Mouse (Mus musculus): Measurements from ENCODE around the gene Dgki. TPM values are rescaled to one million over a fixed set of nuclear protein-coding genes. Genes with fewer than 3 reads are reported as not detected.

The Dgki gene
- polyA plus RNA-seq, 1 experiment, result not detected

DNA sequence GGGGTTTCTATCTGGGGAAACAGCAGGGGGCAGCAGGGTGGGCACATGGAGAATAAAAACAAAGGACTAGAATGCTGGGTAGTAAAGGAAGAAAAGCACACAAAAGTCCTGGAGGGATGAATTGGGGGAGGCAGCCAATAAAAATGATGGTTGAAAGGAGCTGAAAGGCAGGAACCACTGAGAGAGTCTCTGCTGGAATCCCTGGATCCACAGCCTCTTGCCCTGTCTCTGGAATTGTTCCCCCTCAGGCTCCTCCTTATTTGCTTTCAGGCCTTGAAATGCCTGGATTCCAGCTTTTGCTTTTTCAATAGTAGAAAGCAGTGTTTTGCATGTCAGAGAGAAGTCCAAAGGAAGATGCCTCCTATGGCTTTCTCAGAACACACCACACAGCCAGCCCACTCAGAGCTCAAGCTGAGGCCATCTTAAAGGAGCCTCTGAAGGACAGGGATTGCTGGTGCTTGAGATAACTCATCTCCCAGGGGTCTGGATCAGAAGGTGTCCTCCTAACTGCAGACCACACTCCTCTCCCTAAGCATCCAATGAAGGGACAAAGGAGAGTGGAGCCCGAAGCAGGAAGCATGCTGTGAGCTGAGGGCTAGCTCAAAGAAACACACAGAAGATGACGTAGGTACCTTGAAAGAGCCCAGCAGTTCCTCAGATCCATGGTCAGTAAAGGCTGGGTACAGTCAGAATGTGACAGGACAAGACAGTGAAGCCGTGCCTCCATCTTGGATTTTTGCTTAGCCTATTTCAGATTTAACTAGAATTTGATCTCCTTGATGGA is 441.5 kb downstream of the Dgki start:
- H3K27ac ChIP-seq (ENCODE audit: insufficient read depth, low read depth, low read length), result peak overlapping the region; percentile 67
- H3K4me3 ChIP-seq (ENCODE audit: insufficient read depth, low read depth, low read length), result no peak overlapping the region
- peaks cover 9% of the 10 kb centered on the region for H3K4me1 ChIP-seq (ENCODE audit: control insufficient read depth, insufficient read depth, low read length)
- TF ChIP-seq CTCF (IDR thresholded peaks at IDR 0.05; ENCODE audit: insufficient read depth, low read depth, low read length), result no peak
- TF ChIP-seq POLR2A (IDR thresholded peaks at IDR 0.05; ENCODE audit: insufficient read depth, low read depth, low read length), result no peak
- WGBS, result 60% methylated on average over 3 of the region's 3 CpGs

GRCm38 (mm10) chr6:36857627-36858257 is 442.2 kb downstream of the Dgki start:
- no peak overlapping the region for H3K4me3 ChIP-seq (ENCODE audit: insufficient read depth, low read depth, low read length)
- H3K4me1 ChIP-seq (ENCODE audit: control insufficient read depth, insufficient read depth, low read length), result peaks cover 9% of the 10 kb centered on the region
- no peak for TF ChIP-seq POLR2A (IDR thresholded peaks at IDR 0.05; ENCODE audit: insufficient read depth, low read depth, low read length)
- no peak for TF ChIP-seq CTCF (IDR thresholded peaks at IDR 0.05; ENCODE audit: insufficient read depth, low read depth, low read length)
- H3K27ac ChIP-seq (ENCODE audit: insufficient read depth, low read depth, low read length), result 0 out of 2 replicates have a peak overlapping the region, but pooled peaks have one; percentile 67
- 36% methylated on average over 6 of the region's 6 CpGs for whole genome bisulfite sequencing

DNA sequence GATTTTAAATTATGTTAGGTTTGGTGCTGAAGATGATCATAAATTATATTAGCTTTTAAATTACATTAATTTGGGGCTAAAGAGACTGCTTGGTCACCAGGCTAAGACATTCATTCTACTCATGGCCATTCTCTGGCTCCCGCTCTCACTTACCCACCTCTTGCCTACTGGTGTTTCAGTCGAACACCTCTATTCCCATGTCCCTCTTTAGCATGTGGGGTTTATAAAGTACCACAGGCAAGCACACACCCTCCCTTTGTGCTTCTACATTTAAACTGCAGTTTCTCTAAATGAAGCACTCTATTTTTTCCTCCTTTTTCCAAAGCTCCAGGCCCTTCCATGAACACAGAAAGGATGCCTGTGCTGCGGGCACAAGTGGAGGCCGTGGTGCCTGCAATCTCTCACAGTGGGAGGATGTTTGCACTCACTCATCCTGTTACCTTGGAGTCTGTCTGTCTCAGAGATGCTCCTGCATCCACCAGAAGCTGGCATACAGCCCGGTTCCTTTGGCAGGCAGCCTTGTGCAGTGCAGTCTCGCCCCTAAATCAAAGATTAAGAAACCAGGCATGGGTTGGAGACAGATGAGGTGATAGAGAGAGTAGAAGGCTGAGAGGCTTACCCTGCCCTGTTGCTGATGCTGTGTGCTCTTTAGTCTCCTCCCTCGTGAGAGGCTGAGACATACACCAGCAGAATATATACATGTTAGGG is 449.4 kb downstream of the Dgki start:
- no peak overlapping the region for H3K27ac ChIP-seq (ENCODE audit: insufficient read depth, low read depth, low read length)
- no peak overlapping the region for H3K4me3 ChIP-seq (ENCODE audit: insufficient read depth, low read depth, low read length)
- 0 out of 2 replicates have a peak, but pooled peaks cover 2% of the 10 kb centered on the region for H3K4me1 ChIP-seq (ENCODE audit: control insufficient read depth, insufficient read depth, low read length)
- WGBS, result 37% methylated on average over 7 of the region's 7 CpGs
- TF ChIP-seq POLR2A (IDR thresholded peaks at IDR 0.05; ENCODE audit: insufficient read depth, low read depth, low read length) (no peak), CTCF (IDR thresholded peaks at IDR 0.05; ENCODE audit: insufficient read depth, low read depth, low read length) (no peak)

DNA sequence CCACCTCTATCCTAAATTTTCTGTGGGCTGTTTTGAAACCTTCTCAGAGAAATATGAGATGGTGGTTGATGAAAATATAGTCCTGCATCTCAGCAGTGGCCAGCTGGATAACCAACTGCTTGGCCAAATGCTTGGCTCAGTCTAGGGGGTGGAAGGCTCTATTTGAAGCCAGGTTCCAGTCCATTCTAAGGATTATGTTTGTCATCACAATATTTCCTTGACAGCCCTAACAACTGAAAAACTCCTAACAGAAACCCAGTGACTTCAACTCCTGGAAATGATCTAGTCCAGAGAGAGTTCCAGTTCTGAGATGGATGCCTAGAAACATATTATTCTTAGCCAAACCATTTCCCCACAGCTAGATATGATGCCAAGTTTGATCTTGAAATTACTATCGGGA is 454.7 kb downstream of the Dgki start:
- Histone ChIP-seq H3K4me1 (ENCODE audit: control insufficient read depth, insufficient read depth, low read length) (no peaks in the 10 kb centered on the region), H3K27ac (ENCODE audit: insufficient read depth, low read depth, low read length) (no peak overlapping the region), H3K4me3 (ENCODE audit: insufficient read depth, low read depth, low read length) (no peak overlapping the region)
- TF ChIP-seq POLR2A (IDR thresholded peaks at IDR 0.05; ENCODE audit: insufficient read depth, low read depth, low read length) (no peak), CTCF (IDR thresholded peaks at IDR 0.05; ENCODE audit: insufficient read depth, low read depth, low read length) (no peak)
- 74% methylated on average over 1 of the region's 1 CpGs for WGBS

GRCm38 (mm10) chr6:36844258-36844657 is 455.7 kb downstream of the Dgki start:
- Histone ChIP-seq H3K4me1 (ENCODE audit: control insufficient read depth, insufficient read depth, low read length) (no peaks in the 10 kb centered on the region), H3K27ac (ENCODE audit: insufficient read depth, low read depth, low read length) (peak overlapping the region; percentile 37; the same call in 1 of the 2 replicates), H3K4me3 (ENCODE audit: insufficient read depth, low read depth, low read length) (no peak overlapping the region)
- TF ChIP-seq POLR2A (IDR thresholded peaks at IDR 0.05; ENCODE audit: insufficient read depth, low read depth, low read length) (no peak), CTCF (IDR thresholded peaks at IDR 0.05; ENCODE audit: insufficient read depth, low read depth, low read length) (no peak)
- WGBS, result 52% methylated on average over 6 of the region's 6 CpGs

- Histone ChIP-seq H3K4me3 (ENCODE audit: insufficient read depth, low read depth, low read length) (no peak overlapping the region), H3K4me1 (ENCODE audit: control insufficient read depth, insufficient read depth, low read length) (no peaks in the 10 kb centered on the region), H3K27ac (ENCODE audit: insufficient read depth, low read depth, low read length) (no peak overlapping the region)
- 24% methylated on average over 3 of the region's 3 CpGs for WGBS
- TF ChIP-seq POLR2A (IDR thresholded peaks at IDR 0.05; ENCODE audit: insufficient read depth, low read depth, low read length) (no peak), CTCF (IDR thresholded peaks at IDR 0.05; ENCODE audit: insufficient read depth, low read depth, low read length) (no peak)
These were observed 456.9 kb downstream of the Dgki start for GRCm38 (mm10) chr6:36843031-36843488.

- TF ChIP-seq CTCF (IDR thresholded peaks at IDR 0.05; ENCODE audit: insufficient read depth, low read depth, low read length) (no peak), POLR2A (IDR thresholded peaks at IDR 0.05; ENCODE audit: insufficient read depth, low read depth, low read length) (no peak)
- Histone ChIP-seq H3K4me1 (ENCODE audit: control insufficient read depth, insufficient read depth, low read length) (no peaks in the 10 kb centered on the region), H3K4me3 (ENCODE audit: insufficient read depth, low read depth, low read length) (no peak overlapping the region), H3K27ac (ENCODE audit: insufficient read depth, low read depth, low read length) (no peak overlapping the region)
- 89% methylated on average over 5 of the region's 5 CpGs for WGBS
These were observed 457.7 kb downstream of the Dgki start for GRCm38 (mm10) chr6:36842101-36842922.

GRCm38 (mm10) chr6:36841701-36842100 is 458.3 kb downstream of the Dgki start:
- Histone ChIP-seq H3K4me3 (ENCODE audit: insufficient read depth, low read depth, low read length) (no peak overlapping the region), H3K27ac (ENCODE audit: insufficient read depth, low read depth, low read length) (no peak overlapping the region), H3K4me1 (ENCODE audit: control insufficient read depth, insufficient read depth, low read length) (no peaks in the 10 kb centered on the region)
- TF ChIP-seq POLR2A (IDR thresholded peaks at IDR 0.05; ENCODE audit: insufficient read depth, low read depth, low read length) (no peak), CTCF (IDR thresholded peaks at IDR 0.05; ENCODE audit: insufficient read depth, low read depth, low read length) (no peak)
- WGBS, result 85% methylated on average over 3 of the region's 3 CpGs
